Mouse (Mus musculus): ENCODE results near the gene Sycp3. TPM values are rescaled to one million over a fixed set of nuclear protein-coding genes. Genes with fewer than 3 reads are reported as not detected.

The Sycp3 gene
- polyA plus RNA-seq, 1 experiment: 0.54 TPM

DNA sequence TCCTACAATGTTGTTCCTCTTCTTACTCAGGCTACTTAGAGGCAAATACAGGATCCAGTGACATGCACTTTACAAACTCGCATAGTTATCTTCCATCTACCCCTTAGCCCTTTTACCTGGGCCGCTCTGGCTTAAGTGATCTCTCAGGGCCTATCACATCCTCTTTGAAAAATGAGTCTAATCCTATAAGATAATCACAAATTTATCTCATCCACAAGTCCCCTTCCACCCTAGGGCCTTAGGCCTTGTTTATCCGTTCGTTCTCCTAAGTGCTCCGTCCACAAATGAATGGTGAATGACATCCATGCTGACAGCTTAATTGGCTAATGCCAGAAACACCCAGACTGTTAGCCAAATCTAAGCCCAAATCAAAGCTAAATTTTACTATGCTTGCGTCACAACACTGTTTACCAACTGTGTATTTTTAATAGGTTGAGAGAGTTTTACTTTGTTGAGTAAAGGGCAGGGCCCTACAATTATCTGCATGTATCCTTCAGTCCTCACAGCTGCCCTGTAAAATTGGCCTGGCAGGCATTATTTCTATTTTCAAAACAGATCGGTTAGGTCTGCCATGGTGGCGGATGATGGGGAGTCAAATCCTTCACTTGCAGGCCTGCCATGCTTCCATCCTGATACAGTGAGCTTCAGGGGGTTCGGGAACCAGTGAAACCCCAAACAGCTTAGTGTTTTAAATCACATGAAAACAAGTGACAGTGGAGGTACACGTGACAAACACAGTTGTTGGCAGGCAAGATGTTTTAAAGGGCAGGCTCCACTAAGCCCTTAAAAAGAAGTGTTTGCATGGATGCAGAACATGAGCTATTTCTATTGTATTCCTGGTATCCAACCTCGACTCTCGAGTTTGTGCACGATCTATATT lies 42.8 kb downstream of the Sycp3 start:
- 35% methylated on average over 13 of the region's 13 CpGs for WGBS
- Histone ChIP-seq H3K4me3 (replicated peaks; ENCODE audit: insufficient read depth, low read depth, low read length) (peak overlapping the region; percentile 52), H3K27ac (ENCODE audit: insufficient read depth, low read length) (no peak overlapping the region; the same call in 1 of the 2 replicates), H3K27me3 (ENCODE audit: control insufficient read depth, insufficient read depth, low read length) (no peaks in the 10 kb centered on the region), H3K4me1 (ENCODE audit: control insufficient read depth, insufficient read depth, low read length) (peaks cover 9% of the 10 kb centered on the region)
- peak; percentile 20 to 29 for DNase-seq
- no peak for TF ChIP-seq CTCF (IDR thresholded peaks at IDR 0.05; ENCODE audit: borderline replicate concordance, insufficient read depth, low read depth, low read length)
- no peak for TF ChIP-seq POLR2A (IDR thresholded peaks at IDR 0.05; ENCODE audit: borderline replicate concordance, insufficient read depth, low read length)

DNA sequence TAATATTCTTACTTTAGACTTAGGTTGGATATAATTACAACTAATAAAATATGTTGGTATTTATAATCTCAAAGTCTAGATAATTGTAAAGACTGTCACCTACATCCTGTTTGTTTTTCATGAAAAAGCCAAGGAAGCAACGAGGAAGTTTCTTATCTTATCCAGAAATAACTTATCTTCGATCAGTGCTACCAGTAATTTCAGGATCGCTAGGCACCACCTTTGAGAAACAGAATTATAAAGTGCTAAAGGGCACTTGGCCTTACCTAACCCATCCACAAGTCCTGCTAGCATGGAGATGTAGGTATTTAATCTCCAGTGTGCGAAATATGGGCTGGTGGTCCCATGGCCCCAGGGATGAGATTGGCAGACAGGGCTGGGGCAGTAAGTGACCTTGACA lies 43.5 kb downstream of the Sycp3 start:
- Histone ChIP-seq H3K27me3 (ENCODE audit: control insufficient read depth, insufficient read depth, low read length) (no peaks in the 10 kb centered on the region), H3K27ac (ENCODE audit: insufficient read depth, low read length) (peak overlapping the region; percentile 83), H3K4me1 (ENCODE audit: control insufficient read depth, insufficient read depth, low read length) (peaks cover 9% of the 10 kb centered on the region), H3K4me3 (replicated peaks; ENCODE audit: insufficient read depth, low read depth, low read length) (peak overlapping the region; percentile 98)
- 23% methylated on average over 4 of the region's 4 CpGs for WGBS
- no peak for DNase-seq
- TF ChIP-seq POLR2A (IDR thresholded peaks at IDR 0.05; ENCODE audit: borderline replicate concordance, insufficient read depth, low read length) (no peak), CTCF (IDR thresholded peaks at IDR 0.05; ENCODE audit: borderline replicate concordance, insufficient read depth, low read depth, low read length) (no peak)

DNA sequence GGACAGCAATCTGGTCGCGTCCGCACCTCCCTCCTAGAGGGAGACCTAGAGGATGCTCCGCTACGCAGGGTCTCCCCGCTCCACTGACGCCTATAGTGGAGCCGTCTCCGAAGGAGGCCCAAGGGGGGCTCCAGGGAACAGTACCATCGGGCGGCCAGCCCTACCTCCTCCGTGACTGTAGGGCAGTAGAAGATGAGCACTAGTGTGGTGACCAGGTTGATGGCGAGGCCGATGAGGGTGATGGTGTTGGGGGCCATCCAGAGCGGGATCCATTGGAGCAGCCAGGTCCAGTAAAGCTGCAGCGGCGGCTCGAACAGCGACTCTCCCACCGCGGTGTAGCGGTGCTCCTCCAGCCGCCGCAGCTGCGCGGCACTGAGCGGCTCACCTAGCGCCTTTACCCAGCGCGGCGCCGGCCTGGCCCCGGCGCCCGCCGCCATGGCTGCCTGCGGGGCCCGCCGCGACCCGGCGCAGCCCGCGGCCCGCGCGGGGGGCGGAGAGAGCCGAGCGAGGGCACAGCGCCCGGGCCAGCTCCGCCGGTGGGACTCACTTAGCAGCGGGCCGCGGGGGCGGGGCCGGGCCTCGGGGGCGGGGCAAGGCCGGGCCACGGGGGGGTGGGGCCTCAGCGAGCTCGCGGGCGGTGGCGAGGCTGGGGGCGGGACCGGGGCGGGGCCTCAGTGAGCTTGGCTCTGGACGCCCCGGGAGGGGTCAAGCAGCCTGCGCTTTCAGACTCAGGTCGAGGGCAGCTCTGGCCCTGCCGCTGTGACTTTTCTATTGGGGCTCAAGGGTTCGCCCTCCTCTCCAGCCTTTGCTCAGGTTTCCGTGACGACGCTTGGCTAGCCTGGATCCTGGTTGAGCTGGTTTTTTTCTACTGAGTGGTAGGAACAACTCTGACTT lies 44.3 kb downstream of the Sycp3 start, which contains the start of gene Chpt1:
Gene Chpt1, minus strand, starts transcription at position 653 of the 894 bp plus-strand sequence.
- TF ChIP-seq CTCF (IDR thresholded peaks at IDR 0.05; ENCODE audit: borderline replicate concordance, insufficient read depth, low read depth, low read length): no peak
- peak; percentile 56; the same call in 1 of the 2 replicates for TF ChIP-seq POLR2A (IDR thresholded peaks at IDR 0.05; ENCODE audit: borderline replicate concordance, insufficient read depth, low read length)
- peaks cover 9% of the 10 kb centered on the region for H3K4me1 ChIP-seq (ENCODE audit: control insufficient read depth, insufficient read depth, low read length)
- 2% methylated on average over 73 of the region's 80 CpGs for WGBS
- peak within 1 kb of the TSS; percentile 83 for H3K27ac ChIP-seq (ENCODE audit: insufficient read depth, low read length)
- peak within 1 kb of the TSS; percentile 98 for H3K4me3 ChIP-seq (replicated peaks; ENCODE audit: insufficient read depth, low read depth, low read length)
- peak; percentile 86 to 88 for DNase-seq
- no peaks in the 10 kb centered on the region for H3K27me3 ChIP-seq (ENCODE audit: control insufficient read depth, insufficient read depth, low read length)

DNA sequence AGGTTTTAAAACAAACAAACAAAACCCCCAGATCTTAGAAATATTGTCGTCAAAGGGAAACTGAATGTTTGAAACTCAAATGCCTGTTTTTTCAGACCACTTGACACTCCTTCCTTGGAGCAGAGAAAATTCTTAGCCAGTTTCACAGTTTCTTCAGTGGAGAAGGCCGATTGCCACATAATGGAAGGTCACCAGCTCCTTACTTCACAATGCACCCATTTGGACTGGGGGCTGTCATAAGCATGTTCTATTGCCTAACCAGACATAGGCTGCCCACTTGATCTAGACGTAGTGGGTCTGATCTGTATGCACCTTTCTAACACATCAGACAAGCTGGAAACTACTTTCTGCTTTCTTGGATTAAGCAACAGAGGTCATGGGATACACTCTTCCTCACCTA lies 45.1 kb downstream of the Sycp3 start:
- Histone ChIP-seq H3K27ac (ENCODE audit: insufficient read depth, low read length) (no peak overlapping the region), H3K4me3 (replicated peaks; ENCODE audit: insufficient read depth, low read depth, low read length) (no peak overlapping the region), H3K4me1 (ENCODE audit: control insufficient read depth, insufficient read depth, low read length) (peaks cover 9% of the 10 kb centered on the region), H3K27me3 (ENCODE audit: control insufficient read depth, insufficient read depth, low read length) (no peaks in the 10 kb centered on the region)
- TF ChIP-seq POLR2A (IDR thresholded peaks at IDR 0.05; ENCODE audit: borderline replicate concordance, insufficient read depth, low read length) (no peak), CTCF (IDR thresholded peaks at IDR 0.05; ENCODE audit: borderline replicate concordance, insufficient read depth, low read depth, low read length) (no peak)
- WGBS: 75% methylated on average over 3 of the region's 3 CpGs
- DNase-seq: no peak

DNA sequence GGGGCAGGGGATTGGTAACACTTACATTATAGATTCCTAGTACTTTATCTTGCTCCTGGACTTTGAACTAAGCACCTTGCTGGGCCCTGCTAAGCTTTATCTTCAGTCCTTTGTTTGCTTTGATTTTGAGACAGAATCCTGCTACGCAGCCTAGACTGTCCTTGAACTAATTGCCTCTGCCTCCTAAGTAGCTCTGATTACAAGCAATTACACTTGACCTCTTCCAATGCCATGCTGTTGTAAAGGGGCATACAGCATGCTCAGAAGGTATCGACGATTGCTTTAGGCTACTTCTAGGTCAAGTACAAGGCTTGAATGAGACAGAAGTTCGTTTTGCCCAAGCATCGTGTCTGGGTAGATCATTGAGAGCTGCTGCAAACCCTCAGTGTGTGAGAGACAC lies 45.9 kb downstream of the Sycp3 start:
- DNase-seq: no peak

DNA sequence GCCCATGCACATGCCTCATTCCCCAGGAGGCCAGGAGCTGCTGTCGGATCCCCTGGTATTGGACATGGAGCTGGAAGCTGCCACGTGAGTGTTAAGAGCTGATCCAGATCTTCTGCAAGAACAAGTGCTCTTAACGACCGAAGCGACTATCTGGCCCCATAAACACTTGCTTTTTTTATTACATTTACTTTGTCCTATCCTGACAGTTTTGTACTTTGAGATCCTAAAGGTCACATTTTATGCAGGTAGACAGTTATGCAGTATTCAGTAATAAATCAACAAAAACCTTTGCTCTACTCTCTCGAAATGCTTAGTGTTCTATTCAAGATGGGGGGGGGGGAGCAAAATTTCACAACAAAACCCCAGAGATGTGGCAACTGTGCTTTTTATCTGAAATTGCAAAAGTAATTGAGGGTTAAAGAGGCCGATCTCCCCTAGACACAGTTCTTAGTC lies 48.3 kb downstream of the Sycp3 start:
- no peak for TF ChIP-seq POLR2A (IDR thresholded peaks at IDR 0.05; ENCODE audit: borderline replicate concordance, insufficient read depth, low read length)
- TF ChIP-seq CTCF (IDR thresholded peaks at IDR 0.05; ENCODE audit: borderline replicate concordance, insufficient read depth, low read depth, low read length): no peak
- whole genome bisulfite sequencing: 70% methylated on average over 7 of the region's 7 CpGs
- no peak for DNase-seq
- no peak overlapping the region for H3K4me3 ChIP-seq (replicated peaks; ENCODE audit: insufficient read depth, low read depth, low read length)
- H3K4me1 ChIP-seq (ENCODE audit: control insufficient read depth, insufficient read depth, low read length): no peaks in the 10 kb centered on the region
- no peak overlapping the region for H3K27ac ChIP-seq (ENCODE audit: insufficient read depth, low read length)
- H3K27me3 ChIP-seq (ENCODE audit: control insufficient read depth, insufficient read depth, low read length): no peaks in the 10 kb centered on the region

More for the DNA sequence above, 45.9 kb downstream of the Sycp3 start:
- Histone ChIP-seq H3K27ac (ENCODE audit: insufficient read depth, low read length) (no peak overlapping the region), H3K4me1 (ENCODE audit: control insufficient read depth, insufficient read depth, low read length) (peaks cover 9% of the 10 kb centered on the region), H3K27me3 (ENCODE audit: control insufficient read depth, insufficient read depth, low read length) (no peaks in the 10 kb centered on the region), H3K4me3 (replicated peaks; ENCODE audit: insufficient read depth, low read depth, low read length) (no peak overlapping the region)
- no peak for TF ChIP-seq CTCF (IDR thresholded peaks at IDR 0.05; ENCODE audit: borderline replicate concordance, insufficient read depth, low read depth, low read length)
- no peak for TF ChIP-seq POLR2A (IDR thresholded peaks at IDR 0.05; ENCODE audit: borderline replicate concordance, insufficient read depth, low read length)
- WGBS: 90% methylated on average over 5 of the region's 5 CpGs

DNA sequence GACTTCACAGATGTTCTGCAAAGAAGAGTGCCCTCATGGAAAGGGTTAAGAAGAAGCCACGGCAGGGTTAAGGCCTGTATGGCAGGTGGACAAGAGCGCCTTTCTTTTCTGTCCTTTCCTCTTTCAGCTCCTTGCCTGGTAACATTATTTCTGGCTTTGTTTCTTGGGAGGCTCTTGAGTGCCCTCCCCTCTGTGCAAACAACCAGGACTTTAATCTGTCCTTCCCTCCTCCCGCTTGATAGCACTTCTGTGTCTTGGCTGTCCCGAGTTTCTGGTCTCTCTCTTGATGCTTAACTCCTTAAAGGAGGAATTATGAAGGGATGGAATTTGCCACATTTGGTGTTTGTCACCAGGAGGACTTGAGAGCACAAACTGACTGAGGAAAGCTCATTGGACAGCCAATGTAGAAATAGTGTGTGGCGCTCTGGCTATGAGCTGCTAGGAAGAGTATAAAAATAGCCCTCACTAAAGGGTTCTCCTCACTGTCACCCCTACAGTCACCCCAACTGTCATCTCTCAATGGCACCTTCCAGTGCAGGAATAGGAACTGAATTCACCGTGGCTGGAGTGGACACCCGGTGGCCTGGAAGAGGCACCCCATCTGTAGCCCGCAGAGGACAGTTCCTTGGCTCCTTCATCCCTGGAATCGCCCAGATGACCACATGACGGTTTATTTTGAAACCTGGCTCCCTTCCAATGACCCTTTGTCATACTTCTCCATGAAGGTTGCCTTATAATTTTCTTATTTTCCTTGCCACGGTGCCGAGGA lies 51.3 kb downstream of the Sycp3 start:
- TF ChIP-seq CTCF (IDR thresholded peaks at IDR 0.05; ENCODE audit: borderline replicate concordance, insufficient read depth, low read depth, low read length) (no peak), POLR2A (IDR thresholded peaks at IDR 0.05; ENCODE audit: borderline replicate concordance, insufficient read depth, low read length) (no peak)
- 40% methylated on average over 12 of the region's 12 CpGs for WGBS
- Histone ChIP-seq H3K27me3 (ENCODE audit: control insufficient read depth, insufficient read depth, low read length) (no peaks in the 10 kb centered on the region), H3K4me1 (ENCODE audit: control insufficient read depth, insufficient read depth, low read length) (no peaks in the 10 kb centered on the region), H3K27ac (ENCODE audit: insufficient read depth, low read length) (no peak overlapping the region), H3K4me3 (replicated peaks; ENCODE audit: insufficient read depth, low read depth, low read length) (no peak overlapping the region)
- DNase-seq: no peak

Data from cerebellum, adult 2 months (tissue).